Mouse (Mus musculus) bone marrow macrophage, adult 2 months (primary cell): ENCODE measurements around the gene Mrc2.

Source experiments
- CTCF ChIP-seq: IDR thresholded peaks from 2 replicates; pipeline ENCODE4 v1.5.1; 2012; ENCODE audit warnings: low read depth, mild to moderate bottlenecking, low read length, moderate library complexity
- POLR2A ChIP-seq: IDR thresholded peaks from 2 replicates; pipeline ENCODE4 v1.6.1; 2012; ENCODE audit warnings: mild to moderate bottlenecking, low read depth, low read length, borderline replicate concordance

DNA sequence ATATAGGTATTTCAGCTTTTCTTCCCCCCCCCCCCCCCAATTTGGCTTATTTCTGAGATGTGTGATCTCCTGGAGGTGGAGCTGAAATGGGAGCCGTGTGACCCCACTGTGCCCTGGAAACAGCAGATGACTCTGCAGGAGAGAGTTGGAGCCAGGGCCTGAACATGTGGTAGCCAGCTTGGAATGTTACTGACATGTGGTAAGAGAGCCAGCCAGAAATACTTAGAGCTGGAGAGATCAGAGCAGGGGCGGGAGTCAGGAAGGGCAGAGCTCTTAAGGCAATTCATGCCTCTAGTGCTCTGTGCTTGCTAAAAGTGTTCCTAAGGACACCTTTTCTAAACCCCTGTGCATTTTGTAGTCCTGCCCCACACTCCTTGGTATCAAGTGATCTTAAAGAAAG lies 10.0 kb upstream of the Mrc2 start:
- no peak for TF ChIP-seq CTCF
- TF ChIP-seq POLR2A: no peak
